Mouse (Mus musculus): Measurements from ENCODE around the gene March4.

The March4 gene

GRCm38 (mm10) chr1:72536611-72537351 is at the start of gene March4:
Gene March4, minus strand, starts transcription at chr1:72536930.
- DNase-seq (ENCODE audit: low spot score), result peak; percentile 74

- DNase-seq (ENCODE audit: low spot score), result no peak
Measured at GRCm38 (mm10) chr1:72585971-72586875, 49.5 kb upstream of the March4 start.

GRCm38 (mm10) chr1:72583906-72584305 is 47.2 kb upstream of the March4 start:
- DNase-seq (ENCODE audit: low spot score), result no peak

GRCm38 (mm10) chr1:72582947-72583731 is 46.4 kb upstream of the March4 start, which contains the start of gene Smarcal1:
Gene Smarcal1, plus strand, starts transcription at chr1:72583251.
- DNase-seq (ENCODE audit: low spot score), result peak; percentile 93

GRCm38 (mm10) chr1:72578806-72579205 is 42.1 kb upstream of the March4 start:
- no peak for DNase-seq (ENCODE audit: low spot score)

- DNase-seq (ENCODE audit: low spot score), result no peak
Measured at GRCm38 (mm10) chr1:72578351-72578750, 41.6 kb upstream of the March4 start.

GRCm38 (mm10) chr1:72577481-72577922 is 40.8 kb upstream of the March4 start:
- DNase-seq (ENCODE audit: low spot score), result no peak

- DNase-seq (ENCODE audit: low spot score), result no peak
Measured at GRCm38 (mm10) chr1:72575121-72575520, 38.4 kb upstream of the March4 start.

GRCm38 (mm10) chr1:72574608-72575007 is 37.9 kb upstream of the March4 start:
- DNase-seq (ENCODE audit: low spot score), result no peak

- DNase-seq (ENCODE audit: low spot score), result no peak
Measured at GRCm38 (mm10) chr1:72574047-72574446, 37.3 kb upstream of the March4 start.

GRCm38 (mm10) chr1:72568725-72569124 is 32.0 kb upstream of the March4 start:
- DNase-seq (ENCODE audit: low spot score), result no peak

GRCm38 (mm10) chr1:72567056-72567455 is 30.3 kb upstream of the March4 start:
- no peak for DNase-seq (ENCODE audit: low spot score)

- DNase-seq (ENCODE audit: low spot score), result no peak
Measured at GRCm38 (mm10) chr1:72564334-72564962, 27.7 kb upstream of the March4 start.

- DNase-seq (ENCODE audit: low spot score), result no peak
Measured at GRCm38 (mm10) chr1:72558625-72559024, 21.9 kb upstream of the March4 start.

GRCm38 (mm10) chr1:72556471-72556870 is 19.7 kb upstream of the March4 start:
- DNase-seq (ENCODE audit: low spot score), result no peak

GRCm38 (mm10) chr1:72550317-72550716 is 13.6 kb upstream of the March4 start:
- no peak for DNase-seq (ENCODE audit: low spot score)

- no peak for DNase-seq (ENCODE audit: low spot score)
Measured at GRCm38 (mm10) chr1:72538266-72538665, 1.5 kb upstream of the March4 start.

GRCm38 (mm10) chr1:72535725-72536571 is 782 bp downstream of the March4 start:
- no peak for DNase-seq (ENCODE audit: low spot score)

GRCm38 (mm10) chr1:72533439-72533838 is 3.3 kb downstream of the March4 start:
- DNase-seq (ENCODE audit: low spot score), result no peak

- no peak for DNase-seq (ENCODE audit: low spot score)
Measured at GRCm38 (mm10) chr1:72532926-72533325, 3.8 kb downstream of the March4 start.
